19 mouse cellular contexts compared by ENCODE assay signal in the genomic region with DNA sequence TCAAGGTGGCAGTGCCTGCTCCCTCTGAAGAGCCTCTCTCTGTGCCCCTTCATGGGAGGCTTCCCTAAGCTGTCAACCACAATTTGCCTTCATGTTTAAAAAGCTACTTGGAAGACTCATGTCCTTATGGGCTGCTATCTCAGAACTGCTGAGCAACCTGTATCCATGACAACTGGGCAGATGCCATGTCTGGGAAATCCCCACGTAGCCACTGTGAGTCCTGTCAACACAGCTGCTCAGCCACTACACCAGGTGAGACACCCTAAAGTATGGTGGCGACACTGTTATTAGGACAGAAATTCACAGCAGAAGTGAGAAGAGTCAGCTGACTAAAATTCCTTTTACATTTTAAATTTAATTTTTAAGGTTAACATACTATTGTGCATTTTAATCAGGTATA. TPM values are rescaled to one million over a fixed set of nuclear protein-coding genes. Genes with fewer than 3 reads are reported as not detected.
DNase-seq lines count a peak whose midpoint lies in the region; ATAC-seq lines count a peak whose summit lies in the region.
"Had no signal": no experiment of that assay in that cellular context is flagged by ENCODE, and none has a peak within 500 bp of the region (broad histone marks: within the 10 kb centered on the region; RNA-seq: fewer than 3 reads in every experiment).

No protein-coding gene starts in this region.

- ATAC-seq in intestine, embryonic 16.5 days = no peak
- ATAC-seq: forebrain, embryonic 16.5 days; intestine, postnatal 0 days; liver, embryonic 12.5 days had no signal

- no peak overlapping the region for H3K4me2 ChIP-seq in intestine, embryonic 16.5 days (ENCODE audit: low read depth, low read length)
- H3K4me2 ChIP-seq: heart, embryonic 11.5 days; liver, embryonic 12.5 days; lung, embryonic 15.5 days; neural tube, embryonic 15.5 days; stomach, embryonic 15.5 days had no signal

- H3K4me3 ChIP-seq in intestine, embryonic 16.5 days (ENCODE audit: low read length) = no peak overlapping the region
- no peak overlapping the region for H3K4me3 ChIP-seq in hindbrain, embryonic 10.5 days
- H3K4me3 ChIP-seq: liver, embryonic 12.5 days; lung, embryonic 15.5 days; neural tube, embryonic 15.5 days; stomach, embryonic 15.5 days had no signal

- H3K36me3 ChIP-seq in intestine, embryonic 16.5 days (ENCODE audit: control insufficient read depth, insufficient read depth, low read length) = peaks cover 2% of the 10 kb centered on the region; the same call in 1 of the 2 replicates
- peaks cover 23% of the 10 kb centered on the region for H3K36me3 ChIP-seq in hindbrain, embryonic 10.5 days
- H3K36me3 ChIP-seq: stomach, embryonic 15.5 days had no signal

- no peak overlapping the region for H3K9ac ChIP-seq in intestine, embryonic 16.5 days (ENCODE audit: low read depth, low read length)
- H3K9ac ChIP-seq: liver, embryonic 12.5 days; lung, embryonic 15.5 days; neural tube, embryonic 15.5 days; stomach, embryonic 15.5 days had no signal

- peak; percentile 27 for DNase-seq in layer of hippocampus, adult 9-11 months
- no peak for DNase-seq in layer of hippocampus, adult 18-20 months (ENCODE audit: low spot score in 2 of 2)
- peak; percentile 67 to 70 for DNase-seq in spleen, postnatal 36 days (ENCODE audit: low spot score in 2 of 2)
- no peak for DNase-seq in spleen, postnatal 14 days (ENCODE audit: low spot score in 2 of 2)
- DNase-seq in brain, adult 2 months (ENCODE audit: low read depth, low spot score) = peak; percentile 64
- no peak for DNase-seq in T-cell, adult 2 months (ENCODE audit: low spot score)
- no peak for DNase-seq in hindbrain, embryonic 10.5 days (ENCODE audit: low spot score)
- DNase-seq: adrenal gland, adult 8-10 months; gastrocnemius, postnatal 14 days; thymus, postnatal 14 days had no signal

- 59% methylated on average over 2 of the region's 2 CpGs for WGBS in intestine, embryonic 16.5 days
- WGBS in hindbrain, embryonic 10.5 days = 69% methylated on average over 2 of the region's 2 CpGs

- H3K27me3 ChIP-seq in intestine, embryonic 16.5 days (replicated peaks; ENCODE audit: control insufficient read depth, insufficient read depth, low read length) = no peaks in the 10 kb centered on the region
- H3K27me3 ChIP-seq in hindbrain, embryonic 10.5 days (ENCODE audit: insufficient read depth, poor library complexity, severe bottlenecking) = no peaks in the 10 kb centered on the region
- H3K27me3 ChIP-seq: liver, embryonic 12.5 days; lung, embryonic 15.5 days; neural tube, embryonic 15.5 days; stomach, embryonic 15.5 days had no signal

- H3K9me3 ChIP-seq in intestine, embryonic 16.5 days (ENCODE audit: control insufficient read depth, low read length) = no peaks in the 10 kb centered on the region
- no peaks in the 10 kb centered on the region for H3K9me3 ChIP-seq in hindbrain, embryonic 10.5 days
- H3K9me3 ChIP-seq: liver, embryonic 12.5 days; lung, embryonic 15.5 days; neural tube, embryonic 15.5 days; stomach, embryonic 15.5 days had no signal

- H3K27ac ChIP-seq in intestine, embryonic 16.5 days (ENCODE audit: low read length) = no peak overlapping the region
- H3K27ac ChIP-seq in hindbrain, embryonic 10.5 days = no peak overlapping the region
- H3K27ac ChIP-seq: kidney, postnatal 0 days; liver, embryonic 12.5 days; lung, embryonic 15.5 days; neural tube, embryonic 15.5 days; stomach, embryonic 15.5 days had no signal

- peaks cover 11% of the 10 kb centered on the region for H3K4me1 ChIP-seq in intestine, embryonic 16.5 days (ENCODE audit: control insufficient read depth, insufficient read depth, low read length)
- no peaks in the 10 kb centered on the region for H3K4me1 ChIP-seq in hindbrain, embryonic 10.5 days (replicated peaks)
- H3K4me1 ChIP-seq: neural tube, embryonic 15.5 days had no signal

RNA-seq across cellular contexts. Expression of a gene that starts 32.5 kb away (rescaled TPM):
- 1 to 10 TPM; 5.3 to 5.5 TPM for total RNA-seq in layer of hippocampus, adult 18-20 months (2021)
- polyA plus RNA-seq in intestine, embryonic 16.5 days (2015; fragmentation: Nextera tagmentation; extraction: Ambion mirVana) = 28.1 and 28.8 TPM in 2 replicates
- polyA plus RNA-seq in hindbrain, embryonic 10.5 days (2016; fragmentation: Nextera tagmentation; extraction: Ambion mirVana) = 1.4 and 1.6 TPM in 2 replicates

Comparison
In these comparisons a context has a peak if more than half of its experiments do, and no peak if none do; other contexts are left out.
1. DNase-seq: peak in layer of hippocampus, adult 9-11 months (single experiment), spleen, postnatal 36 days (2 of 2) and brain, adult 2 months (single experiment); none in layer of hippocampus, adult 18-20 months (0 of 2), spleen, postnatal 14 days (0 of 2), T-cell, adult 2 months (single experiment) and hindbrain, embryonic 10.5 days (single experiment).
2. RNA of a gene that starts 32.5 kb away (polyA plus RNA-seq): 28.1 to 28.8 TPM in intestine, embryonic 16.5 days; 1.4 to 1.6 TPM in hindbrain, embryonic 10.5 days; every median in the first group is over 10 times any median in the second.